Mouse (Mus musculus): ENCODE results near the gene Nhsl1. TPM values are rescaled to one million over a fixed set of nuclear protein-coding genes. Genes with fewer than 3 reads are reported as not detected.
"Not testable (repeated sequence)": the region's sequence is repeated elsewhere in the genome, so short reads cannot be mapped to it uniquely, and the experiment has no call there.

Gene Nhsl1
- polyA plus RNA-seq, 1 experiment from 2014 or later: 7.9 TPM

- Histone ChIP-seq H3K4me3 (replicated peaks) (no peak overlapping the region), H3K9me3 (no peaks in the 10 kb centered on the region), H3K27ac (no peak overlapping the region), H3K4me2 (no peak overlapping the region), H3K27me3 (no peaks in the 10 kb centered on the region), H3K4me1 (replicated peaks) (peaks cover 27% of the 10 kb centered on the region), H3K9ac (replicated peaks) (no peak overlapping the region), H3K36me3 (peaks cover 23% of the 10 kb centered on the region)
- 43% methylated on average over 8 of the region's 8 CpGs for WGBS
- no peak for ATAC-seq (ENCODE audit: insufficient number of reproducible peaks, insufficient read depth, low FRiP score, low TSS enrichment, low read depth)
Observed at GRCm38 (mm10) chr10:18532293-18532692, 213.5 kb downstream of the Nhsl1 start.

GRCm38 (mm10) chr10:18536889-18537288, 218.1 kb downstream of the Nhsl1 start:
- 90% methylated on average over 2 of the region's 2 CpGs for WGBS
- no peak for ATAC-seq (ENCODE audit: insufficient number of reproducible peaks, insufficient read depth, low FRiP score, low TSS enrichment, low read depth)
- H3K4me2 ChIP-seq: no peak overlapping the region

GRCm38 (mm10) chr10:18545309-18545708, 226.5 kb downstream of the Nhsl1 start:
- Histone ChIP-seq H3K9me3 (no peaks in the 10 kb centered on the region), H3K4me2 (peak overlapping the region; percentile 76), H3K36me3 (0 out of 2 replicates have a peak, but pooled peaks cover 3% of the 10 kb centered on the region), H3K4me3 (replicated peaks) (peak overlapping the region; percentile 60), H3K27me3 (peaks cover 12% of the 10 kb centered on the region; the same call in 1 of the 2 replicates), H3K27ac (no peak overlapping the region), H3K9ac (replicated peaks) (peak overlapping the region; percentile 70), H3K4me1 (replicated peaks) (peaks cover 9% of the 10 kb centered on the region; the same call in 1 of the 2 replicates)
- ATAC-seq (ENCODE audit: insufficient number of reproducible peaks, insufficient read depth, low FRiP score, low TSS enrichment, low read depth): no peak
- WGBS: 8% methylated on average over 13 of the region's 13 CpGs

More at GRCm38 (mm10) chr10:18536889-18537288, 218.1 kb downstream of the Nhsl1 start:
- Histone ChIP-seq H3K4me1 (replicated peaks) (peaks cover 11% of the 10 kb centered on the region; the same call in 1 of the 2 replicates), H3K9ac (replicated peaks) (no peak overlapping the region), H3K27ac (no peak overlapping the region), H3K36me3 (peaks cover 18% of the 10 kb centered on the region), H3K4me3 (replicated peaks) (no peak overlapping the region), H3K9me3 (no peaks in the 10 kb centered on the region), H3K27me3 (no peaks in the 10 kb centered on the region)

- H3K4me3 ChIP-seq (replicated peaks): peak within 1 kb of the TSS; percentile 60
- no peaks in the 10 kb centered on the region for H3K9me3 ChIP-seq
- ATAC-seq (ENCODE audit: insufficient number of reproducible peaks, insufficient read depth, low FRiP score, low TSS enrichment, low read depth): peak; percentile 82
- peaks cover 9% of the 10 kb centered on the region; the same call in 1 of the 2 replicates for H3K4me1 ChIP-seq (replicated peaks)
- no peak within 1 kb of the TSS for H3K27ac ChIP-seq
- H3K4me2 ChIP-seq: peak within 1 kb of the TSS; percentile 76
- peaks cover 14% of the 10 kb centered on the region; the same call in 1 of the 2 replicates for H3K27me3 ChIP-seq
- 0 out of 2 replicates have a peak, but pooled peaks cover 2% of the 10 kb centered on the region for H3K36me3 ChIP-seq
- H3K9ac ChIP-seq (replicated peaks): peak within 1 kb of the TSS; percentile 70
- WGBS: under 1% methylated on average over 22 of the region's 22 CpGs
Observed at GRCm38 (mm10) chr10:18545813-18546235, 227.0 kb downstream of the Nhsl1 start, which contains the start of gene Hebp2. Gene Hebp2, minus strand, starts transcription at chr10:18546076.

- WGBS: 83% methylated on average over 4 of the region's 4 CpGs
- Histone ChIP-seq H3K4me2 (no peak overlapping the region), H3K4me3 (replicated peaks) (no peak overlapping the region), H3K27ac (no peak overlapping the region), H3K4me1 (replicated peaks) (peaks cover 9% of the 10 kb centered on the region; the same call in 1 of the 2 replicates), H3K27me3 (peaks cover 14% of the 10 kb centered on the region; the same call in 1 of the 2 replicates), H3K36me3 (no peaks in the 10 kb centered on the region), H3K9ac (replicated peaks) (no peak overlapping the region), H3K9me3 (no peaks in the 10 kb centered on the region)
- no peak for ATAC-seq (ENCODE audit: insufficient number of reproducible peaks, insufficient read depth, low FRiP score, low TSS enrichment, low read depth)
Observed at GRCm38 (mm10) chr10:18547381-18547780, 228.6 kb downstream of the Nhsl1 start.

- H3K27ac ChIP-seq: no peak overlapping the region
Observed at GRCm38 (mm10) chr10:18549321-18550216, 230.8 kb downstream of the Nhsl1 start.

GRCm38 (mm10) chr10:18559076-18559475, 240.3 kb downstream of the Nhsl1 start:
- 83% methylated on average over 9 of the region's 9 CpGs for WGBS
- not testable (repeated sequence) for H3K9ac ChIP-seq (replicated peaks); H3K27ac ChIP-seq; H3K4me1 ChIP-seq (replicated peaks); H3K9me3 ChIP-seq; H3K27me3 ChIP-seq; H3K4me3 ChIP-seq (replicated peaks); H3K36me3 ChIP-seq; H3K4me2 ChIP-seq; ATAC-seq (ENCODE audit: insufficient number of reproducible peaks, insufficient read depth, low FRiP score, low TSS enrichment, low read depth)

More at GRCm38 (mm10) chr10:18549321-18550216, 230.8 kb downstream of the Nhsl1 start:
- H3K4me2 ChIP-seq: peak overlapping the region; percentile 72
- H3K27me3 ChIP-seq: peaks cover 14% of the 10 kb centered on the region; the same call in 1 of the 2 replicates
- peak overlapping the region; percentile 53 for H3K9ac ChIP-seq (replicated peaks)
- peak overlapping the region; percentile 40 for H3K4me3 ChIP-seq (replicated peaks)
- WGBS: 3% methylated on average over 35 of the region's 35 CpGs
- ATAC-seq (ENCODE audit: insufficient number of reproducible peaks, insufficient read depth, low FRiP score, low TSS enrichment, low read depth): 0 out of 2 replicates have a peak, but pooled peaks have one; percentile 27
- H3K9me3 ChIP-seq: no peaks in the 10 kb centered on the region
- H3K4me1 ChIP-seq (replicated peaks): peaks cover 9% of the 10 kb centered on the region; the same call in 1 of the 2 replicates
- H3K36me3 ChIP-seq: no peaks in the 10 kb centered on the region

GRCm38 (mm10) chr10:18561445-18561844, 242.7 kb downstream of the Nhsl1 start:
- Histone ChIP-seq H3K4me2 (no peak overlapping the region), H3K4me3 (replicated peaks) (no peak overlapping the region), H3K9ac (replicated peaks) (no peak overlapping the region), H3K27ac (no peak overlapping the region), H3K27me3 (0 out of 2 replicates have a peak, but pooled peaks cover 3% of the 10 kb centered on the region), H3K4me1 (replicated peaks) (no peaks in the 10 kb centered on the region), H3K9me3 (no peaks in the 10 kb centered on the region), H3K36me3 (no peaks in the 10 kb centered on the region)
- ATAC-seq (ENCODE audit: insufficient number of reproducible peaks, insufficient read depth, low FRiP score, low TSS enrichment, low read depth): no peak
- WGBS: 47% methylated on average over 5 of the region's 5 CpGs

- 8% methylated on average over 4 of the region's 4 CpGs for WGBS
- no peaks in the 10 kb centered on the region for H3K4me1 ChIP-seq (replicated peaks)
Observed at GRCm38 (mm10) chr10:18562940-18563339, 244.2 kb downstream of the Nhsl1 start.

GRCm38 (mm10) chr10:18572581-18572980, 253.8 kb downstream of the Nhsl1 start:
- no peak for ATAC-seq (ENCODE audit: insufficient number of reproducible peaks, insufficient read depth, low FRiP score, low TSS enrichment, low read depth)
- no peak overlapping the region for H3K4me2 ChIP-seq
- no peak overlapping the region for H3K9ac ChIP-seq (replicated peaks)
- no peaks in the 10 kb centered on the region for H3K36me3 ChIP-seq
- 57% methylated on average over 2 of the region's 2 CpGs for WGBS
- no peaks in the 10 kb centered on the region for H3K4me1 ChIP-seq (replicated peaks)
- H3K27me3 ChIP-seq: no peaks in the 10 kb centered on the region
- H3K9me3 ChIP-seq: no peaks in the 10 kb centered on the region
- H3K4me3 ChIP-seq (replicated peaks): no peak overlapping the region
- H3K27ac ChIP-seq: no peak overlapping the region

More at GRCm38 (mm10) chr10:18562940-18563339, 244.2 kb downstream of the Nhsl1 start:
- no peak overlapping the region for H3K4me2 ChIP-seq
- H3K27ac ChIP-seq: no peak overlapping the region
- no peak overlapping the region for H3K9ac ChIP-seq (replicated peaks)
- H3K27me3 ChIP-seq: 0 out of 2 replicates have a peak, but pooled peaks cover 3% of the 10 kb centered on the region
- H3K4me3 ChIP-seq (replicated peaks): no peak overlapping the region
- no peaks in the 10 kb centered on the region for H3K9me3 ChIP-seq
- no peaks in the 10 kb centered on the region for H3K36me3 ChIP-seq
- no peak for ATAC-seq (ENCODE audit: insufficient number of reproducible peaks, insufficient read depth, low FRiP score, low TSS enrichment, low read depth)

Measured in limb, embryonic 12.5 days (tissue).